Mouse (Mus musculus) liver, embryonic 11.5 days (tissue): Measurements from ENCODE around the gene Galnt17. TPM values are rescaled to one million over a fixed set of nuclear protein-coding genes. Genes with fewer than 3 reads are reported as not detected.

Experiments
- ATAC-seq: fragments of 200-750 bp; cut with Nextera tagmentation; replicated peaks from 2 replicates; pipeline ENCODE4 v1.8.0; 2017; ENCODE audit warnings: moderate number of reproducible peaks, mild to moderate bottlenecking, moderate TSS enrichment, moderate library complexity; ENCODE audit not compliant: low FRiP score
- DNase-seq: peaks from one replicate; pipeline ENCODE4 v3.0.0-alpha.2; 2017; ENCODE audit warnings: low spot score
- H3K27ac ChIP-seq: fragments of 300-500 bp; sonication (generic); 2 replicates; pipeline ENCODE4 v1.5.1; 2014; ENCODE audit warnings: mild to moderate bottlenecking, low read depth, low read length, control low read depth
- H3K27me3 ChIP-seq: fragments of 300-500 bp; sonication (generic); replicated peaks from 2 replicates; pipeline ENCODE4 v1.6.1; 2014; ENCODE audit warnings: low read length, mixed read lengths; ENCODE audit not compliant: control insufficient read depth, insufficient read depth
- H3K36me3 ChIP-seq: fragments of 300-500 bp; sonication (generic); 2 replicates; pipeline ENCODE4 v1.6.1; 2014; ENCODE audit warnings: mild to moderate bottlenecking, low read length, moderate library complexity, mixed read lengths; ENCODE audit not compliant: control insufficient read depth, insufficient read depth
- H3K4me1 ChIP-seq: fragments of 300-500 bp; sonication (generic); replicated peaks from 2 replicates; pipeline ENCODE4 v1.6.1; 2014; ENCODE audit warnings: low read length, mixed read lengths; ENCODE audit not compliant: control insufficient read depth, insufficient read depth
- H3K4me2 ChIP-seq: fragments of 300-500 bp; sonication (generic); 2 replicates; pipeline ENCODE4 v1.6.1; 2014; ENCODE audit warnings: mild to moderate bottlenecking, control low read depth, moderate library complexity
- H3K4me3 ChIP-seq: fragments of 300-500 bp; sonication (generic); 2 replicates; pipeline ENCODE4 v1.5.1; 2014; ENCODE audit warnings: low read depth, low read length, control low read depth
- H3K9ac ChIP-seq: fragments of 300-500 bp; sonication (generic); 2 replicates; pipeline ENCODE4 v1.6.1; 2014; ENCODE audit warnings: low read depth, low read length, control low read depth
- H3K9me3 ChIP-seq: fragments of 300-500 bp; sonication (generic); 2 replicates; pipeline ENCODE4 v1.6.1; 2016; ENCODE audit warnings: low read length, inconsistent platforms, mixed read lengths; ENCODE audit not compliant: control insufficient read depth
- WGBS: fragments of 180-500 bp; shearing (Covaris S2); extraction: QIAGEN DNeasy Blood & Tissue Kit; methylation state at CpG from one replicate; pipeline ENCODE4 v1.1.7; 2014; 5-methylcytosine and 5-hydroxymethylcytosine counted together
- polyA plus RNA-seq: library from polyadenylated mRNA; unstranded; fragments of >200 nt; fragmentation: Nextera tagmentation; extraction: Ambion mirVana; gene quantifications from 2 replicates; pipeline ENCODE4 v1.2.1, GENCODE M21; 2014

Galnt17 gene
- polyA plus RNA-seq, 1 experiment from 2014 or later, result 0.34 TPM

DNA sequence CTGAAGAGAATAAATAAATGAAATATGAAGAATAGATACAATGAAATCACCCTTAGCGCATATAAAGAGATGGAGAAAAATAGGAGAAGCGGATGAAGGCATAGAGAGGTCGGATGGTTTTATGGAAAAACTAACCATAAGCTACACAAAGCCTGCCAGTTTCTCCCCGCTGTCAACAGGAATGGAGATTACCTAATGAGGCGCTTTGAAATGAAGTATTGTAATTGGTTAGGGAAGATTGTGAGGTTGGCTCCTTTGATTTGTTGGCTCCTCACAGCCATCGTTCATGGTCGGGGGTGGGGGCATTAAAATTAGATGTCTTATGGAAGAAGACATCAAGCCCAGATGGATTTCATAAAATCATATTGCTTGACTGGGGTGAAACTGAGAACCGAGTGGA lies 329.0 kb downstream of the Galnt17 start:
- Histone ChIP-seq H3K9ac (no peak overlapping the region), H3K4me3 (no peak overlapping the region), H3K4me1 (no peaks in the 10 kb centered on the region), H3K9me3 (no peaks in the 10 kb centered on the region), H3K27ac (no peak overlapping the region), H3K27me3 (no peaks in the 10 kb centered on the region), H3K36me3 (no peaks in the 10 kb centered on the region), H3K4me2 (no peak overlapping the region)
- ATAC-seq (no peak), DNase-seq (no peak)
- WGBS, result 81% methylated on average over 8 of the region's 8 CpGs

DNA sequence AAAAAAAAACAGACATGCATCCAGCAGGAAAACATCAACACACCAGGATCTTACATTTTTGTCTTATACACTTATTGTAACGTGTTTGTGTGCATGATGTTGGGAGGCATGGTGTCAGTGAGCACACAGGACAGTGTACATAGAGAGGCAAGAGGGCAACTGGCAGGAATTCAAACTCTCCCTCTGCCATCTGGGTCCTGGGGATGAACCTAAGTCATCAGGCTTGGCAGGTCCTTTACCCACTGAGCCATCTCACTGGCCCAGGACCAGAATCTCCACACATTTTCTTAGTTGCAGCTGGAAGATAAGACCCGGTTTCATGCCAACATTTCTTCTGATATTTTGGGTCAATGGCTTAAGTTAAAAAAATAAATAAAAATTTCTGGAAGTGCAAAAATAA lies 329.4 kb downstream of the Galnt17 start:
- Histone ChIP-seq H3K4me3 (no peak overlapping the region), H3K4me1 (no peaks in the 10 kb centered on the region), H3K27me3 (no peaks in the 10 kb centered on the region), H3K4me2 (no peak overlapping the region), H3K27ac (no peak overlapping the region), H3K9ac (no peak overlapping the region), H3K9me3 (no peaks in the 10 kb centered on the region), H3K36me3 (no peaks in the 10 kb centered on the region)
- DNase-seq (no peak), ATAC-seq (no peak)
- WGBS, result 69% methylated on average over 2 of the region's 2 CpGs

DNA sequence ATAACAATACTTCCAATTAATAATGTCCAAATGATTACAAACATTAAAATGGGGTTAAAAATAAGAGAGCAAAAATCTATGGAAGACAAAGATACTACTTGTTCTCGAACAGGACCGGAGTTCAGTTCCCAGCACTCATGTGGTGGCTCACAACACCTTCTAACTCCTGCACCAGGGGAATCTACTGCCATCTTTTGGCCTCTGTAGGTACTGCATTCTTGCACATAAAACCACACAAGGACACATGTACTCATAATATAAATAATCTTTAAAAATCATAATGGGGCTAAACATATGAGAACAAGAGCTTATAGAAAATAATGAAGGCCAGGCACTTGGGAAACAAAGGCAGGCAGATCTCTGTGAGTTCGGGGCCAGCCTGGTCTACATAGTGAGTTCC lies 330.3 kb downstream of the Galnt17 start:
- H3K9ac ChIP-seq, result no peak overlapping the region
- H3K36me3 ChIP-seq, result no peaks in the 10 kb centered on the region
- no peak overlapping the region for H3K4me3 ChIP-seq
- no peaks in the 10 kb centered on the region for H3K9me3 ChIP-seq
- WGBS, result 84% methylated on average over 3 of the region's 3 CpGs
- no peaks in the 10 kb centered on the region for H3K27me3 ChIP-seq
- ATAC-seq (no peak), DNase-seq (no peak)
- no peak overlapping the region for H3K27ac ChIP-seq
- H3K4me1 ChIP-seq, result no peaks in the 10 kb centered on the region
- no peak overlapping the region for H3K4me2 ChIP-seq

DNA sequence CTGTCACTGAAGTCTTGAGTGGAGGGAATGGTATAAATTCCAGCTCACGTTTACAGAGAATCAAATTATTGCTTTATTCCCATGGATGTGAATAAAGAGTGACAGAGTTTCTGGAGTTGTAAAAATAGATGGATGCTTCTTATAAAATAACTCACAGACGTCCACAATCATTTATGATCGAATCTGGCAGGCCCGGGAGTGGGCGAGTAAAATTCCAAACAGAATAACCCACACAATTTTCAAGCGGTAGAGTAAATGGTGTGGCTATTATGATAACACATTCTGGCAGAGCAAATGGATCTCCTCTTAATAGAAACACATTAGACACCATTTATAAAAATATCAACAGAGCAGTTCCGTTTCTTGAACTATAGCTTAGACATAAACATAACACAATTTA lies 355.9 kb downstream of the Galnt17 start:
- no peak overlapping the region for H3K27ac ChIP-seq
- ATAC-seq (no peak), DNase-seq (no peak)
- no peaks in the 10 kb centered on the region for H3K9me3 ChIP-seq
- no peak overlapping the region for H3K4me3 ChIP-seq
- H3K36me3 ChIP-seq, result no peaks in the 10 kb centered on the region
- H3K9ac ChIP-seq, result no peak overlapping the region
- H3K4me2 ChIP-seq, result no peak overlapping the region
- 80% methylated on average over 7 of the region's 7 CpGs for WGBS
- no peaks in the 10 kb centered on the region for H3K4me1 ChIP-seq
- H3K27me3 ChIP-seq, result no peaks in the 10 kb centered on the region

DNA sequence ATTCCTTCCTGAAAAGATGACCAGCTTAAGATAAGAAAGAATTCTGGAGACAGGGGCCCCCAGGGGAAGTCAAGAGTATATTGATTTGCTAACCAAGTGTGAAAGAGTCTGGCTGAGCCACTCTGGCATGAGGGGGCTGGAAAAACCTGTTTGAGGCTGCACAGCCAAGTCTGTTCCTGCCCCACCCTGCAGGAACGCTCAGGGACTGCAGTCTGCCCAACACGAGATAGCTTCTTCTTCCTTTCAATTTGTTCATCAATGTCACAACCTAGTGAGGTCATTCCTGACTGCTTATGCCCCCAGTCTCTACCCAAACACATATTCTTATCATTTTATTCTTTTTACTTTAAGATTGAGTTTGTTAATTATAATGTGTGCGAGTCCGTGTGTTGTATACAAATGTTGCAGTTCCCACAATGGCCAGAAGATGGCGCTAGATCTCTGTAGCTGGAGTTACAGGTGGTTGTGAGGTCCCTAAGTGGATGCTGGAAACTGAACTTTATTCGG lies 357.4 kb downstream of the Galnt17 start:
- H3K27me3 ChIP-seq, result no peaks in the 10 kb centered on the region
- H3K4me3 ChIP-seq, result no peak overlapping the region
- H3K9me3 ChIP-seq, result no peaks in the 10 kb centered on the region
- ATAC-seq (no peak), DNase-seq (no peak)
- no peaks in the 10 kb centered on the region for H3K36me3 ChIP-seq
- H3K9ac ChIP-seq, result no peak overlapping the region
- H3K4me2 ChIP-seq, result no peak overlapping the region
- H3K27ac ChIP-seq, result no peak overlapping the region
- WGBS, result 38% methylated on average over 6 of the region's 6 CpGs
- H3K4me1 ChIP-seq, result no peaks in the 10 kb centered on the region

DNA sequence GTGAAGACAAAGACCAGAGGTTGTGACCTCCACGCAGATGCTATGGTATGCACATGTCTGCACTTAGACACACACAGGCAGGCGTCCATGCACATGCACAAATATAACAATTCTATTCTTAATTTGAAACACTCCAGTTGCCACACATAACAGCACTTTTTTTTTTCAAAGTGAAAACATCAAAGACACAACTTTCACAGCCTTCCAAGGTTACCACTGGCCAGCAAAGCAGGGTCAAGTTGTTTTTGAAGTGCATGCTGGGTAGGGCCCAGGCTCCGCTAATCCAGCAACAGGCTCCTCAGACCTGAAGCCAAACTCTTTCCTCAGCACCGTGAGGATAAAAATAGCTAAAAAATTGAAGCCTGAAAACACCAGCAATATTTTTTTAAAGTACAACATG lies 357.9 kb downstream of the Galnt17 start:
- no peak overlapping the region for H3K27ac ChIP-seq
- no peak overlapping the region for H3K4me2 ChIP-seq
- ATAC-seq, result no peak
- H3K9me3 ChIP-seq, result no peaks in the 10 kb centered on the region
- H3K36me3 ChIP-seq, result no peaks in the 10 kb centered on the region
- no peak overlapping the region for H3K4me3 ChIP-seq
- no peak overlapping the region for H3K9ac ChIP-seq
- no peaks in the 10 kb centered on the region for H3K27me3 ChIP-seq
- H3K4me1 ChIP-seq, result no peaks in the 10 kb centered on the region
- no peak for DNase-seq
- WGBS, result 57% methylated on average over 4 of the region's 4 CpGs

DNA sequence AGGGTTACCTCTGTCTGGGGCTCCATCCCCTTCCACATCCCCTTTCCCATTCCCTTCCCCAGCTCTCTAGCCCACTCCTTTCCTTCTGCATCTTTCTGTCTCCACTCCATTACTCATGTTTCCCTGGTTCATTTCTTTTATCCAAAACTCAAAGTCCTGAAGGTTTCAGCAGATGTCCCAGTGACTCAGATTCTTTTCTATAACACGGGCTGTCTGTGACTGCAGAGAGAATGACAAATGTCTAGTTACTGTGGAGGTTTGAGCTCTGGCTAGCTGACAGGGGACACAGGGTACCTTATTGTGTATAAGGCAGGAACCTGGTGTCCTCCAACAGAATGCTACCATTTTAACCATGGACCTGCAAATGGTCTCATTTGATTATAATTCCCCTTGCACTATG lies 358.6 kb downstream of the Galnt17 start:
- no peak overlapping the region for H3K27ac ChIP-seq
- H3K4me1 ChIP-seq, result no peaks in the 10 kb centered on the region
- no peak for DNase-seq
- no peak for ATAC-seq
- H3K9me3 ChIP-seq, result no peaks in the 10 kb centered on the region
- H3K27me3 ChIP-seq, result no peaks in the 10 kb centered on the region
- WGBS, result 68% methylated on average over 1 of the region's 1 CpGs
- H3K36me3 ChIP-seq, result no peaks in the 10 kb centered on the region
- H3K9ac ChIP-seq, result no peak overlapping the region
- H3K4me2 ChIP-seq, result no peak overlapping the region
- H3K4me3 ChIP-seq, result no peak overlapping the region

DNA sequence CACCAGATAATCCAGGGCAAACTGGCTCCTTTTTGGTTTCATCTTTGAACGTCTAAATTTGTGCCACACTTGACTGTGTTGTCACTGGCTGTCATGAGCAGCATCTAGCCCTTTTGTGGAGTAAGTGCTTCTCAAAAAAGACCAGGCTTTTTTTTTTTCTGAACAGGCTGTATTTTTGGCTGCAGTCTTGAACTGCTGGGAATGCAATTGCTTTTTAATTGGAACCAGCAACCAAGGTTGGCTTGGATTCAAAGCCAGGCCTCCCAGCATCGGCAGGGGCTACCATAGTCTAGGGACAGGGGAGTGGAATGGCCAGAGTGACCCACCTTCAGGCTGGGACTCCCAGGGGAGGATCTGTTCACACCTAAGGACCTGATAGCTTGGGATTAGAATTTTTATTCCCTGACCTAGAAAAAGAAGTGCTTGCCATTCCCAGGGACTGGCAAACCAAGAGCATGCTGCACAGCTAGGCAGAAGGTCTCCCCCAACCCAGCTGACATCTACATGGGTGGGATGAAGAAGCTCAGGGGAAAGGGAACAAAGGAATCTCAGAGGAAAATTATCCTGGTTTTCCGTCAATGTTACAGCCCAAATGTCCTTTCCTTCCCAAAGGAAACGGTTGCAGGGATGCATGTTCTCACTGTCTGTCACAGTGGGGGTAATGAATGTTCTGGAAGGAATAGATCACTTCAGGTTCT lies 369.2 kb downstream of the Galnt17 start:
- H3K27ac ChIP-seq, result no peak overlapping the region
- ATAC-seq (no peak), DNase-seq (no peak)
- H3K36me3 ChIP-seq, result no peaks in the 10 kb centered on the region
- no peaks in the 10 kb centered on the region for H3K9me3 ChIP-seq
- H3K4me2 ChIP-seq, result no peak overlapping the region
- H3K4me1 ChIP-seq, result no peaks in the 10 kb centered on the region
- H3K4me3 ChIP-seq, result no peak overlapping the region
- WGBS, result 52% methylated on average over 4 of the region's 4 CpGs
- H3K27me3 ChIP-seq, result no peaks in the 10 kb centered on the region
- H3K9ac ChIP-seq, result no peak overlapping the region

DNA sequence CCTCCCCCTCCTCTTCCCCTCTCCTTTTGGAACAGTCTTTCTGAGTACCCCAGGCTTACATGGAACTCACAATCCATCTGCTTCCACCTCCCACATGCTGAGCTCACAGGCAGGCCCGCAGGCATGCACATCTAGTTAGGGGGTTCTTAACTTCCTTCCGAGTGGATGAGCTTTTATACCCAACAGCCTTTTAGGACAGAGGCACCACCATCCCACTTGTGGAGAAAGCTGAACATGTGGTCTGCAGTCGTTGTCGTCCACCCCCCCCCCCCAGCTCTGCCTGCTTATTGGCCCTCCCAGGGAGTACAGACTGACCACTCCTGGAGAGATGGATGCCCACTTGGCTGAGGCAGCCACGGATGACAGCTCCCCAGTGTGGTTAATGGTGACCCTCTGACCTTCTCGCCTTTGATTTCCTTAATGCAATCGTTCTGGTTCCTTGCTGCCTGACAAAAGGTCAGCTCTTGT lies 370.0 kb downstream of the Galnt17 start:
- Histone ChIP-seq H3K9ac (no peak overlapping the region), H3K9me3 (no peaks in the 10 kb centered on the region), H3K27me3 (no peaks in the 10 kb centered on the region), H3K27ac (no peak overlapping the region), H3K4me1 (no peaks in the 10 kb centered on the region), H3K4me3 (no peak overlapping the region), H3K36me3 (no peaks in the 10 kb centered on the region), H3K4me2 (no peak overlapping the region)
- DNase-seq, result peak; percentile 35
- WGBS, result 11% methylated on average over 7 of the region's 7 CpGs
- no peak for ATAC-seq
